Mouse (Mus musculus) small intestine, adult 2 months (tissue): ENCODE measurements at regions not wholly inside any gene's neighbourhood (a gene's known extent, or its start where the extent isn't known, plus 50 kb on each side); places are given as distances from the start of the nearest gene placed in this dataset.

ENCODE experiments used
- CTCF ChIP-seq: fragments of 200-500 bp; IDR thresholded peaks from 2 replicates; pipeline ENCODE4 v1.5.1; 2012; ENCODE audit warnings: low read depth, mild to moderate bottlenecking, control low read depth, inconsistent platforms, low read length, moderate library complexity, mixed read lengths; ENCODE audit not compliant: insufficient replicate concordance, insufficient read length; ENCODE audit errors: extremely low read depth
- POLR2A ChIP-seq: fragments of 200-500 bp; IDR thresholded peaks from 2 replicates; pipeline ENCODE4 v1.6.1; 2012; ENCODE audit warnings: low read depth, mild to moderate bottlenecking, control low read depth, inconsistent platforms, low read length, moderate library complexity

GRCm38 (mm10) chr15:93787361-93787760, 191.7 kb upstream of the Prickle1 start:
- TF ChIP-seq CTCF, result no peak
- no peak for TF ChIP-seq POLR2A
